Mouse (Mus musculus) bone marrow macrophage, adult 2 months (primary cell): ENCODE data around the gene Astn1.

Experiments used
- CTCF ChIP-seq: IDR thresholded peaks from 2 replicates; pipeline ENCODE4 v1.5.1; 2012; ENCODE audit warnings: low read depth, mild to moderate bottlenecking, low read length, moderate library complexity
- POLR2A ChIP-seq: IDR thresholded peaks from 2 replicates; pipeline ENCODE4 v1.6.1; 2012; ENCODE audit warnings: mild to moderate bottlenecking, low read depth, low read length, borderline replicate concordance

DNA sequence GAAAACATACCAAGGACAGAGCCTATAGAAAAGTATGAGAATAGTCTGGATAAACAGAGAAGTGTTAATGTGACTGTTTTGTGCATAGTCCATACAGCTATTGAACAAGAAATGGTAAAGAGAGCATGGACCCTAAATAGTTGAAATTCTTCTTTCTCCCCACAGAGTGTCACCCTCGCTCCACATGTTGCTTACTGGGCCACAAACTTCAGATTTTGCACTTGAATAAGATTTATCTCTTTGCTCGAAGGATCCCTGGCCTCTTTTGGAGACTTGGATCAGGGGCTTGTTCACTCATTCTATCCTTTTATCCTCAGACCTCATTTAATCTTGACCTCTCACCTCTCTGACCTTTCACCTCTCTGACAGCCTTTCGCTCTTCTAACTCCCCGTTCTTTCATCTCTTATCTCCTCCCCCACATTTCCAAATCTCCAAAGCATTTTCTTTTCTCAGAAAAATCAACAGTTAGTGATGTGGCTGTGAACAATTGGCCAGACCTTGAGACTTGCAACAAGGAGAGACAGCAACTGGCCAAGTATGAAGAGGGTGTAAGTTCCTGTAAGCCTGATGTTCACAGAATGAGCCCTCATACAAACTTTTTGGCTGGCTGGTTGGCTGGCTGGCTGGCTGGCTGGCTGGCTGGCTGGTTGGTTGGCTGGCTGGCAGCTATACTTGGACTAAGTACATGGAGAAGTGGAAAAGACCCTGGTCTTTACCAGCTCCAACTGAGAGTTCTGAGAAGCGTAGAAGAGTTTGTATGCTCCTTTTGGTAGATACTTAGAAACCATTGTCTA lies 351.4 kb downstream of the Astn1 start:
- TF ChIP-seq POLR2A = no peak
- TF ChIP-seq CTCF = no peak
